Mouse (Mus musculus) 3T3-L1 (cell line): ENCODE data around the gene Zbtb18.
A peak's percentile ranks its signal among the peaks of the same experiment; 100 is the strongest.
"Not testable (repeated sequence)": the region's sequence is repeated elsewhere in the genome, so short reads cannot be mapped to it uniquely, and the experiment has no call there.

Experiments
- DNase-seq: peaks from one replicate; pipeline ENCODE4 v3.0.0-alpha.2; 2015; ENCODE audit warnings: low read depth, low spot score

Zbtb18 gene

DNA sequence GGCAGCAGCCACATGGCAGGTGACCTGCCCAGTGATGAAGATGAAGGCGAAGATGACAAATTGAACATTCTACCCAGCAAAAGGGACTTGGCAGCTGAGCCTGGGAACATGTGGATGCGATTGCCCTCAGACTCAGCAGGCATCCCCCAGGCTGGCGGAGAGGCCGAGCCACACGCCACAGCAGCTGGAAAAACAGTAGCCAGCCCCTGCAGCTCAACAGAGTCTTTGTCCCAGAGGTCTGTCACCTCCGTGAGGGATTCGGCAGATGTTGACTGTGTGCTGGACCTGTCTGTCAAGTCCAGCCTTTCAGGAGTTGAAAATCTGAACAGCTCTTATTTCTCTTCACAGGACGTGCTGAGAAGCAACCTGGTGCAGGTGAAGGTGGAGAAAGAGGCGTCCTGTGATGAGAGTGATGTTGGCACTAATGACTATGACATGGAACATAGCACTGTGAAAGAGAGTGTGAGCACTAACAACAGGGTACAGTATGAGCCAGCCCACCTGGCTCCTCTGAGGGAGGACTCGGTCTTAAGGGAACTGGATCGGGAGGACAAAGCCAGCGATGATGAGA lies 5.5 kb downstream of the Zbtb18 start:
- DNase-seq = no peak

DNA sequence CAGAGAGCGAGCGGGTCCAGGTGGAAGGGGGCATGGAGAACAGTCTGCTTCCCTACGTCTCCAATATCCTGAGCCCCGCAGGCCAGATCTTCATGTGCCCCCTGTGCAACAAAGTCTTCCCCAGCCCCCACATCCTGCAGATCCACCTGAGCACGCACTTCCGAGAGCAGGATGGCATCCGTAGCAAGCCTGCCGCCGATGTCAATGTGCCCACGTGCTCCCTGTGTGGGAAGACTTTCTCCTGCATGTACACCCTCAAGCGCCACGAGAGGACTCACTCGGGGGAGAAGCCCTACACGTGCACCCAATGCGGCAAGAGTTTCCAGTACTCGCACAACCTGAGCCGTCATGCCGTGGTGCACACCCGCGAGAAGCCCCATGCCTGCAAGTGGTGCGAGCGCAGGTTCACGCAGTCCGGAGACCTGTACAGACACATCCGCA lies 6.0 kb downstream of the Zbtb18 start:
- no peak for DNase-seq

DNA sequence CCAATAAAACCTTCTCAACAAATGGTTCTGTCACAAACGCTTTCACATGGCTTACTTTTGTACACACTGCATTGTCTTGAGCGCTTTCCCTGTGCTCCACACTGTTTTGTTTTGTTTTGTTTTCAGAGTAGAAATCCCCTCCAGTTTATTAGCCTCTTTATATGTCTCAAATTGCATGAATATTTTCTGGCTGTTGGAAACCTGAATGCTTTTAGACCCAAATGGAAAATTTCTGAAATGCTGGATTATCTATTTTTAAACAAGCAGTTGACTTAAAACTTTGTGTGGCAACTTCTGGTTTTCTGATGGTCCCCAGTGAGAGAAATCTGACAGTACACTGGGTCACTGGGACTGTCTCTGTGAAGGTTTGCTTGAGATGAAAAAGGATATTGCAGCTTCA lies 6.8 kb downstream of the Zbtb18 start:
- DNase-seq = no peak

DNA sequence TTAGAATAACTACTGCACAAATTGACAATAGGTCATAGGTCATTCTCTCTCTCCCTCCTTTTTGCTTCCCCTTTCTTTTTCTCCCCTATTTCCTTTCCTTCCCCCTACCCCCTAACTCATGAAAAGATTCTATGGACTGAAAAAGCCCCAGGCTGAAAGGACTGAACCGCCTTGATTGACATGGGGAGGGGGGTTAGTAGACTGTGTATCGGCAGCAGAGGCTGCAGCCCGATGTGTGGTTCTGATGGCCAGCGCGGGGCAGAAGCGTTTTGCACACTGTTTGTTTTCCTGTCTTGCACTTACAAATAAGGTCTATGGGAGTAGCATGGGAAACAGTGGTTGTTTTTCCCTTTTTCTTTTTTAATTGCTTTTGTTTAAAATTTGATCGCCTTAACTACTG lies 7.7 kb downstream of the Zbtb18 start:
- not testable (repeated sequence) for DNase-seq

DNA sequence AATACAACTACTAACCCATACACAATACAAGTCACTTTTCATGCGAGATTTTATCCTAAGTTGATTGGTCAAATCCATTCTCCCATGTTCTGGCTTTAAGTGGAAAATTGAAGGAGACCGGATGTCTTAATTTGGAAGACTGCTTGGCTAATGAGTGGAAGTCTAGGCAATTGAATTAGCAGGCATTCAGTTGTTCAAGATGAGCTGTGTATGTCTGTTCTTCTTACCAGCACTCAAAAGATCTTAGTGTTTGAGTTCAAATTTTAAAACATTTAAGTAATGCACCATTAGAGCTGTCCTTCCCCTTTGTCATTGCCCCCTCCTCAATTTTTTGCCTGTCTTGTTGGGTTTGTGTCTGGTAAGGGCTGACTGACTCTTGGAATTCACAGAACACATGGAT lies 8.9 kb downstream of the Zbtb18 start:
- DNase-seq = no peak

DNA sequence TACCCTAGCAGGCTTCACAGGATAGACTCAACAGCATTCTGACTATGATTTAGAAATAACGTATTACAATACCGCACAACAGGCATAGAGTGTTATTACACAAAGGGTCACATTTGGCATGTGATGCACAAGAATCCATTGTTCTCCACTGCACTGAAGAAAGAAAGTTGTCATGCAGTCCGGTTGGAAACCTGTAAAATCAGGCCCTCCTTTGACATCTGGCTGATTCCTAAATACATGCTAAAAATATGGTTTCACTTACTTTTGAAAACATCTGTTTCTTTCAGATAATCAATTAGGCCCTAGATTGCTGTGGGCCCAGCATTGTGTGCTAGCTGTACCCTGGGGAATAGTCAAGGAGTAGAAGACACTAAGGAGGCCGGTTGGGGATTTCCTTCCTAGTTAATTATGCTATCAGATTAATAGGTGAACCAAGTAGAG lies 9.9 kb downstream of the Zbtb18 start:
- DNase-seq = no peak

DNA sequence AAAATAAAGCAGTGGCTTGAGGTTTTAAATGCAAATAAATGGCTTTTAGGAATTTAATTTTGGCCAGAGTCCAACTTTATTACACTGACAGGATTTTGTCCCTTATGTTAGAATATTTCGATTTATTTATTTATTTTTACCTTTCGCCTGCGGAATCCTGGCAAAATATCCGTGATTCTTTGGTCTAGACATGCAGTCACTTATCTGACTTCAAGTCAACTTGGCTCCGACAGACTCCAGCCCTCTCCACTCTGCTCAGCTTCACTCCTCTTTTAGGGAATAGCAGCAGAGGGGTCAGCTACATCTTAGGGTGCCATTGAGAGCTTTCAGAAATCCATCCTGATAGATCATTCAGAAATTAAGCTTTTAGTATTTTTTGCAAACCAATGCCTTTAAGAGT lies 10.8 kb downstream of the Zbtb18 start:
- DNase-seq = no peak

DNA sequence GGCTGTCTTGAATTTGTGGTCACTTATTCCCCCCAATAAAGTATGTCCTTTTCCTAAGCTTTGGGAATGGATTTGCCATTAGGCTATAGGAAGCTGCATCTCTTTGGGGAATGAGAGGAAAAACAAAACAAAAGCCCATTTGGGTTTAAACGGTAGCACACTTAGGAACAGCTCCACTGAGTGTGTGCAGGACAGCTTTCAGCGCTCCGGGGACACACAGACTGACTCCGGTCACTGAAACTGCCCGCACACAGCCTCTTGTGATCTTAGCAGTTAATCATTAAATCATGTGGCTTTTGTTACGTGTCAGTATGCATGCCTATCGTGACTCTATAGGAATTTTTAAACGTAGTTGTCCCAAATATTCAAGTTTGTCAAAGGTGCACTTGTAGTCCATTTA lies 11.7 kb downstream of the Zbtb18 start:
- no peak for DNase-seq

DNA sequence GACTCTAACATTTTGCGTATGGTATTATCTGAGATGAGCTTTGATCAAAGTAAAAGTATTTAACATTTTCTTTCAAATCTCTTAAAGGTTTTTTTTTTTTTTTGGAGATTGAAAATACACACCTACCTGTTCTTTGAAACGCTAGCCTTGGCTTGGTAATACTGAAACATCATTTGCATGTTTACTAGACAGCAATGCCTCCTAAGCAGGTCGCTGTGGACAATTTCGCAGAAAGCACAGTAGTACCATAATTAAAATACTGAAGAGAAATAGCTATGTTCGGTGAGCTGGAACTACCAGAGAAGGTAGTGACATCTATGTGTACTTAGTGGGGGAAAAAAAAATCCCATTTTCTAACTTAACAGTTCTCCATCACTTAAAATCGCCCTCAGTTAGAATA lies 12.3 kb downstream of the Zbtb18 start:
- no peak for DNase-seq

DNA sequence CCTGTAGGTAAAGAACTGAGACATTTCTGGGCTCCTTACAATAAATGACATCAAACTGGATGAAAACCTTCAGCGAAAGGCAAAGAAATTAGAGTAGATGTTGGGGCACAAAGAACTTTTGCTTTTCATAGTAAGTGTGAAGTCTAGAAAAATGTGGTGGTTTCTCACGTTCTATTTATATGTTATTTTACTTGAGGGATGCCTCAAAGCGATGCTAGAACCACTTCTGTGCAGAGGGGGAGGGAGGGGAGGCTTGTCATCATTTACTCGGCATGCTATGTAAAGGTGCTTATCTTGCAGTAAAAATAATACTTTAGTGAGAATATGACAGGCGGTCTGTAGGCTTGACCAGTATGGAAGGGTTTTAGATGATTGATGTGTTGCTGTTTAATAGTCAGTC lies 13.3 kb downstream of the Zbtb18 start:
- DNase-seq = no peak

DNA sequence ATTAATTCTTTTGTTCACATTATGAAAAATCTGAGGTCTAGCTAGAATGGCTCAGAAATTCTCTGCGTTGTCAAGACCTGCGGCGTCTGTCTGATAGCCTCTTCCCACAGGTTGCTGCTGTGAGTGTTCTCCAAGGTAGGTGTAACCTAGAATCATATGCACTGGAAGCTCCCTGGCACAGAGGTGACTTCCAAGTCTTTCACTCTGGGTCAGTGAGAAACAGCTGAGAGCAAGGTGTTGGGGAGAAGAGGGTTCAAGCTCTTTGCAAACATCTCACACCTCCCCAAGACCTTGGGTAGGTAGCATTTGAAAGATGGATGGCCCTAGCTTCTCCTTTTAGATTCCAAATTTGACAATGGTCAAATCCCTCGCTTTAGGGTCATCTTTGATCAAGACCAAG lies 14.1 kb downstream of the Zbtb18 start:
- no peak for DNase-seq

DNA sequence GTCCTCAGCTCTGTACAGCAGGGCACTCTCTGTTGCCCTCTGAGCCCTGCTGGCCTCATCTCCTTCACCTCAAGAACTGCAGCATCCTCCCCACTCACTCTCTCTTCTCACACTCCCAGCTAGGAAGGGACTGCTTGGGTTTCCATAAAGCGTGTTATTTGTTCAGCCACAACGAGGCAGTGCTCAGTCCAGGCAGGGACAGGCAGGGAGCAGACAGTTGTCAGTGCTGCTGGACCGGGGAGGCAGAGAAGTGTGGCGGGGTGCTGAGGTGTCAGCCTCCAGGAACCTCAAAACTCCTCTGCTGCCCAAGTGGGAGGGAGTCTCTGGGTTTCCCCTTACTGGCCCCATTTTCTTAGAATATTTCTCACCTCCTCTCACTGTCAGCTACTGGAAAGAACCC lies 14.6 kb downstream of the Zbtb18 start:
- DNase-seq = no peak

DNA sequence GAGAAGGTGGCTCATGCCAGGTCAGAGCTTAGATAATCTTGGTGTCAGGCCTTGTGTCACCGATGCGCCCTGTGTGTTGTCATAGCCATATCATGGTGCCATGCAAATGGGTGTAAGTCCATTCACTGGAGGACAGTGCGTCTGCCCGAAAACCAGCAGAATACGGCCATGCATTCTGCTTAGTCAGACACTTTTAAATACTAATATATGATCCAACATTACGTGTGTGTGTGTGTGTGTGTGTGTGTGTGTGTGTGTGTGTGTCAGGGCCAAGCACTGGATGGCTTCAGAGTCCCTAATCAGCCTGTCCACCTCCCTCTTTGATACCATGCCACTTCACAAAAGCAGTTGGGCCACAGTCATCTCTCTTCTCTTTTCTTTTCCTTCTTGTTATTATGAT lies 15.8 kb downstream of the Zbtb18 start:
- DNase-seq = no peak

DNA sequence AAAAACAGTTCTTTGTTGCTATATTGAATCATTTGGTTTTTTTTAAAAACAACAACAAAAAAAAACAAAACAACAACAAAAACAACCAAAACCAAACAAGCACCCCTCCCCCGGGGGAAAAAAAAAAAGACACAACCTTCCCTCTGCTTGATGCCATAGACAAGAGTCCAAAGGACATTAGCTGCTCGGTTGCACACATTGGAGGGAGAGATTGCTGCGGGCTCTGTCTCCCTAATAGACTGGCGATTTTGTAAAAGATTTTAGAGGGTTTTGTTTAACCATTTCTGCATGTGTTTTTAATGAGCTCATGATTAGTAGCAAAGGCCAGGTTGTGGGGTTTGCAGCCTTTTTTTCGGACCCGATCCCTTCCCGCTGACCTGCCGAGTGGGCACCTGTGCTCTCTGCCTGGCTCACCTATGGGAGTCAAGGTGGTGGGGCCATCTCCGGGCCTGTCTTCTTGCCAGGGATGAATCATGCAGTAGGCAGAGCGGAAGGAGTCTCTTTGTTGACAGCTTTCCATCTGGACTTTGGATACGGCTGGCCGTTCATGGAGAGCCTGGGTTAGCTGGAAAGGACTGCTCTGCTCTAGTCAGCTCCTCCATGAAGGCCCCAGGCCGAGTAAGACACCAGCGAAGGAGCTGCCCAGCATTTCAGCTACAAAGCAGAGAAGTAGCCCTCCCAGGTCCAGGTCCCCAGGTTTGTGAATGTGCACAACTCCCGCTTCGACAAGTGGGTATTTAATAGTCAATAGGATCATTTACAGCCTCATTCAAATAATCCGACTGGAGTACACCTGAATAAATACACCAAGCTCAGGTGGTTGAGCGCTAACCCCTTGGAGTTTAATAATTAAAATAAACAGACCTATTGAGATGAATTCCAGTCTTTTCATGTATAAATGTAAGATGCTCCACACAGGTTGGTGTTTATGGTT lies 16.6 kb downstream of the Zbtb18 start:
- DNase-seq = no peak

DNA sequence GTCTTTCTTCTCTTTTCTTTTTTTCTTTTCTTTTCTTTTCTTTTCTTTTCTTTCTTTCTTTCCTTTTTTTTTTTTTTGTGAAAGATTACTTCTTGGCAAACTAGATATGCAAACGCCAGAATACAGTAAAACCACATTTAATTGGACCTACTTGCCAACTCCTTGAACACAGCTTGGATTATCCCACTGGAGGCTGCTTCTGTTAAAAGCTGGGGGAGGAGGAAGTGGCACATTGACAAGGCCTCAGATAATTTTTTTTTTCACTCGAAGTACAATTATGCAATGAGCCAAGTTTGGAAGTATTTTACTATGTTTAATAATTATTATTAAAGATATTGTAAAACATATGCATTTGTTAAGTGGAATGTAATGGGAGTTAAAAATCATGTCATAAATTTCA lies 17.4 kb downstream of the Zbtb18 start:
- DNase-seq = no peak

DNA sequence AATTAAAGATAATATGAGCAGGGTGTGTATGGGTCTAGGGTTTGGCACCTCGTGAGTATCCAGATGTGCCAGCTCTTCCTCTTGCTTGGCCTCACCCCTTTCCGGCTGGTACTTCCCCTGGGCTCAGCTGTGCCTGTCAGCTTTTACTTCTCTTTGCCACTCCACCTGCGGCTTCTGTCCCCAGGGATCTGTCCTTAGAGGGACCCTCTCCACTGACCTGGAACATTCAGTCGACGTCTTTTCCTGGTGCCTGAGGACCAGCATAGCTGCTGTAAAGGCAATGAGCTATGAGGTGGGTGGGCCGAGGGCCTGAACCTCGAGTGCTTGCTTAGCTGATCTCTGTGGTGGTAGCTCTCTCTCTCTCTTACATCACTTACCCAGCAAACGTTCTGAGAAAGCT lies 25.0 kb downstream of the Zbtb18 start:
- DNase-seq = no peak

DNA sequence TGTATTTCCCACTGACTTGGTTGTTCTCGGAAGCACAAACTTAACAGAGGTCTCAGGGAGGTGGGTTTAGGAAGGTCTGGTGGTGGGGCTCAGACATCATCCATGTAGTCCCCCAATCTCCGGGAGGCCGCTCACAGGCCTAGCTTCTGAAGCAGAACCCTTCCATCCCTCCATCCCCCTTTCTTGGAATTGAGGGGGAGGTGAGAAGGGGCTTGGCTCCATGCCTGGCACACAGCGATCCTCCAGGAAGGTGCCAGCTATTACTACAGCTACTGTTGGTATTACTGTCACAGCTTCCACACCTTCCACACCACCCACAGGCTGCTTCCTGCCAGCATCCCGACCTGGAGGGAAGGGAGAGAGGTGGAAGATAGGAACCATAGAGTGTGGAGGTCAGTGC lies 26.3 kb downstream of the Zbtb18 start:
- DNase-seq = no peak

DNA sequence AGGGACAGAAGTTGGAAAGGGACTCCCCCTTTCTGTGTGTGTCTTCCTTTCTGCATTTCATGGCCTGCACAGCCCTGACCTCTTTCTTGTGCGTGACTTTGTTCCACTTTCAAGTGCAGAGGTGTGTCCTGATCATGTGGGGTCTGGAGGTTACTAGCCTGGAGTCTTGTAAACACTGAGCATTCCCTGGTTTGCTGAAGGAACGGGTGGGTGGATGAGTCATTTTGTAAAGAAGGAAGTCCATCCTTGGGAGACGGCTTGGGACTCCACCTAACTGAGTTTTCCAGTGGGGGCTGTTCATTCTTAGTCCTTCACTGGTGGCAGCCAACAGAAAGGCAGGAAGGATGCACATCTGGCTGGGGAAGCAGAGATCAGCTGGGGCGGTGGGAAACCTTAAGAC lies 27.9 kb downstream of the Zbtb18 start:
- DNase-seq = peak; percentile 70

DNA sequence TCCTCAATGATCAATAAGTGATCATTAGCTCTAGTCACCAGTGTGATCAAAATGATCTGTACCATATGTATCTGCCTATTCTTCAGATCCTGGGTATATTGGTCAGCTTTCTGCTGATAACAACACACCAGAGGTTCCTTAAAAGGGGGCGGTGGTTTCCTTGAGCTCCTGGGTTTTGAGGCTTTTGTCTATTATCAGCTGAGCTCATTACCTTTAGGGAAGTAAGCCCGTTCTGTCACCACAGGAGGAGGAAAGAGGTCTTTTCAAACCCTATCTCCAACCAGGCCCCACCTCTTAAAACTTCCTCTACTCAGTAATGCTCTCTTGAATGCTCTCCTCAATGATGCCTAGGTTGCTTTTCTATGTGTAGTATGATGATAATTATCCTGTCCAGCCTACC lies 28.8 kb downstream of the Zbtb18 start:
- no peak for DNase-seq

DNA sequence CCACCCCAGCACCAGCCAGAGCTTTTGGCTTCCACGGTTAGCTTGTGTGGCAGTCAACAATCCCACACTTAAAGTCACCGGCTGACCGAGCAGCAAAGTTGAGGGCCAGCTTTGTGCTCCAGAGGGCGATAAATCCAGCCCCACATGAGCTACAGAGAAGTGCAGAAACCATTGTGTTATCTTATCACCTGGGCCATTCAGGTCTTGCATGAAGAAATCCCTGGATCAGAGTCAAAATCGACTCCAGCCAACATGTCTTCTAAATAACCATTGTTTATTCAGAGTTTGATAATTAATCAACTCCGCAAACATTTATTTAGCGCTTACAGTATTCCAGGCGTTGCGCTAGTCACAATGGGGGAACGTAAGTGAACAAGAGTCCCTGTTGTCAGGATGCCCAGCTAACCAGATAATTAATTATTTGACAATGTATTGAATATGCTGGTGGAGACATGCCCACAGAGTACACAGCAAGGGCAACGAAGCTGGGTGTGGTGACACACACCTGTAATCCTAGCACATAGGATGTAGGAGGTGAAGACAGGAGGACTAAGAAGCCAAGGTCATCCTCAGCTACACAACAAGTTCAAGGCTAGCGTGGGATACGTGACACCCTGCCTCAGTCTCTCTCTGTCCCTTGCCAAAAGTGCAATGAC lies 33.5 kb downstream of the Zbtb18 start:
- DNase-seq = no peak

DNA sequence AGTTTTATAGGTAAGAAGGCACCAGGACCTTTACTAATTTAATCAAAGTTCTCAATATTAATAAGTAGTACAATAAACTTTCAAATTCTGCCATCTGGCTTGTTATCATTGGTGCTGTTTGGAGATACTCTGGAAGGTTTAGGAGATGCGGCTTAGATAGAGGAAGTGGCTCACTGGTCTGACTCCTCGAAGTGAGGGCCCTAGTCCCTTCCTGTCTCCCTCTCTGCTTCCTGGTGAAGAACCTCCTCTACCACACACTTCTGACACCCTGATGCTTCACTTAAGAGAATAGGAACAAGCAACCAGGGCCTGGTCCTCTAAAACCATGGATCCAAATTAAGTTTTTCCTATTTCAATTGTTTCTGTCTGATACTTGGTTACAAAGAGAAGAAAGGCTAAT lies 36.4 kb downstream of the Zbtb18 start:
- no peak for DNase-seq

DNA sequence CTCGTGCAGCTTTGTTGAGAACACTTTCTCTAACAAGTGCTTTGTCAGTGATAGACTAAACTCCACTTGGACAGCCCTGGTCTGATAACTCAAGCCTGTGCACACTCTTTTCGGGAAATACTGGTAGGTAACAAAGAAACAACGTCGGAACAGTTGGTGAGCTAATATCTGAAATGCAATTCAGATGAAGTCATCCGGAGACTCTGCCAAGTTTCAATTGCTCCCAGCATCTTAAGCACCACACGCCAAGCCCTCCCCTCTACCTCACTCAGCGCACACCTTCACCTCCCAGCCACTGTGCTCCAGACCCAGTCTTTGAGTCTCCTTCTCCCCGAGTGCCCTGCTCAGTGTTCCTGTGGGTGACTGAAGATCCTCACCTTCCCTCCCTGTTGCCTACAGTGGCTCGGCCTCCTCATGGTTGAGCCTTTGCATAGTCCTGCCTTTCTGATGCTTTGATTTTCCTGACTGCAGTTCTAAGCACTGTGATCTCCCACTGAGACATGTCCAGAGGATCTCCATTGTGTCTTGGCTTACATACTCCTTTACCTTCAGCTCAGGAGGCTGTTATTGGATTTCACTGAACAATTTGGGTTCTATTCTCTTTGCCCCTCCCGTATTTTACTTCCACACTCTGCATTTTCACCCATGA lies 37.3 kb downstream of the Zbtb18 start:
- DNase-seq = peak; percentile 56
